Mouse (Mus musculus) heart, adult 18-20 months (tissue): ENCODE results near the gene Gm12248. TPM values are rescaled to one million over a fixed set of nuclear protein-coding genes. Genes with fewer than 3 reads are reported as not detected.
A peak's percentile ranks its signal among the peaks of the same experiment; 100 is the strongest.
"Not testable (repeated sequence)": the region's sequence is repeated elsewhere in the genome, so short reads cannot be mapped to it uniquely, and the experiment has no call there.

Experiments
- DNase-seq, 2 experiments: peaks; one replicate each; pipeline ENCODE4 v3.0.0; 2021 to 2022; ENCODE audit warnings: mixed read lengths in 1 of 2
- total RNA-seq, 2 experiments: library from RNA; stranded (reverse); gene quantifications; 2 replicates each; pipeline ENCODE4 v1.2.3; 2021

Gm12248 gene
- total RNA-seq, 2 experiments from 2014 or later = not detected

DNA sequence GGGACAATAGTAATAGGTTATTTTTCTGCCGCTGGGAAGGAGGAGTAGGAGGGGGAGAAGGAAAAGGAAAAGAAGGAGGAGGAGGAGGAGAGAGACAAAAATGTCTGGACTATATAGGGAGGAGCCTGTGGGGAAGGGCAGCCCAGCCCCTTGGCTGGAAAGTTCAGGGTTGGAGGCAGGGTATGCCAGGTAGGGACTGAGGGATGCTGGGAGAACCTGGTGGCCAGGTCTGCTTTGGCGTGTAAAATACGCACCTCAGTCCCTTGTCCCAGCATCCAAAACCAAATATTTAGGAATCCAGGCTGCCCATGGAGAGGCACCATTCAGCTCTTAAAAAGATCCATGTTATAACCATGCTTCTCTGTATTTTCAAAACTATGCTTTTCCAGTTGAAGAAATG is 9.2 kb upstream of the Gm12248 start:
- DNase-seq = no peak

- no peak for DNase-seq
Measured at GRCm38 (mm10) chr11:58101194-58101720, 8.3 kb upstream of the Gm12248 start.

GRCm38 (mm10) chr11:58100006-58100405 is 7.1 kb upstream of the Gm12248 start:
- no peak for DNase-seq

GRCm38 (mm10) chr11:58098366-58098720 is 5.4 kb upstream of the Gm12248 start:
- DNase-seq = not testable (repeated sequence)

DNA sequence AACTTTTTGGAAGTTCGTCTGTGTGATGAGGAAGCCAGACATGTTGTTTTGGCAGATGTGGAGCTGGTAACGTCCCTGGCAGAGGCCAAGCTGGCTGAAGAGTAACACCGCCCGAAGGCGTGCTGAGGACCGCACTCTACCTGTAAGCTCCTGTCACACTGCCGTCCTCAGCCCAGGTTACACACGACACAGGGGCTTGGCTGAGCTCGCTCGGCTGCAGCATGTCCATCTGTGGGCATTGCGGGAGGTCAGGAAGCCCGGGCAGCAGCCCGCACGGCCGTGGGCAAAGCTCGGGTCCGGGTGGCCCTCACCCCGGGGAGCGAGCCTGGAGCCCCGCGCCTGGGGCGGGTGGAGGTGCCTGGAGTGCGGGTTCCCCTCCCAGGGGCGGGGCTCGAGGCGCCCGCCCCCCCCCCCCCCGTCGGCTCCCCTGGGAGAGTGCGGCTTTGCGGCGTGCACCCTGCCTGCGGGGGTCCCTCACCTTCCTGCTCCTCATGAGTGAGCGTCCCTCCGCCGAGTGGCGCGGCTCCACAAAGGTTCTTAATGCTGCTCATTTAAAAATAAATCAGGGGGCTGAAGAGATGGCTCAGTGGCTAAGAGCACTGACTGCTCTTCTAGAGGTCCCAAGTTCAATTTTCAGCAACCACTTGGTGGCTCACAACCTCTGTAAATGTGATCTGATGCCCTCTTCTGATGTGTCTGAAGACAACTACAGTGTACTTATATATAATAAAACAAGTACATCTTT is 4.9 kb upstream of the Gm12248 start:
- peak; percentile 23 to 41 for DNase-seq

GRCm38 (mm10) chr11:58096821-58097620 is 4.1 kb upstream of the Gm12248 start:
- DNase-seq = peak in 1 of 2 experiments; percentile 13

DNA sequence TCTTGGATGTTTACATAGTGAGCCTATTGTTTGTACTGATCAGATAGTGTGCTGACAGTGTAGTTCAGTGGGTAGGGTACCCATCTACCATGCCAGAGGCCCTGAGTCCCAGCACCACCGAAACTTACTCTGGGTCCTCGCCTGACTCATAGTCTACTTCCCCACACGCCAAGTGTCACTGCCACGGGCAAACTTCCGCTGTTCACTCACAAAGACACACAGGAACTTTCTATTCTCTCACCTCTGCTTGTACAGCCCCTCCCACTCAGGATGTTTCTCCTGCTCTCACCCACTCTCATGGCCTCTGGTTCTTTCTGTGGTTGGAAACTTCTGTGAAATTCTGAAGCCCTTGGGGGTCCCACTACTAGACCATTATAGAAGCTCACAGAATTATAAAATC is 3.2 kb upstream of the Gm12248 start:
- no peak for DNase-seq

DNA sequence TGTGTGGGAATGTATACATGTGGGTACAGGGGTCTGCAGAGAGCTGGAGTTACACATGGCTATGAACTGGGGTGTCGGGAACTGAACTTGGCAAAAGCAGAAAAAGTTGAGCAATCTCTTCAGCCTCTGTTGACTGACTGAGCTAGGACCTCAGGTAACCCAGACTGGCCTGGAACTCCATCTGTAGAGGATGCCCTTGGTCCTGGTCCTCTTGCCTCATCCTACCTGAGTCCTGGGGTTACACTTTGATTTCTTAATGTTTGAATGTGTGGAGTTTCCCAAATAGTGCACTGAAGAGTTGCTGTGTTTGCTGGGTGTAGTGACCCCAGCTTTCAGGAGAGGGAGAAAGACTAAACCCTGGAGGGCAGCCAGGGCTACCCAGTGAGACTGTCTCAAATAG is 2.6 kb upstream of the Gm12248 start:
- no peak for DNase-seq

GRCm38 (mm10) chr11:58094766-58095165 is 1.8 kb upstream of the Gm12248 start:
- DNase-seq = no peak

- DNase-seq = peak in 1 of 2 experiments; percentile 19
Measured at GRCm38 (mm10) chr11:58092541-58092940, 393 bp downstream of the Gm12248 start.

GRCm38 (mm10) chr11:58081716-58082115 is 11.2 kb downstream of the Gm12248 start:
- no peak for DNase-seq

DNA sequence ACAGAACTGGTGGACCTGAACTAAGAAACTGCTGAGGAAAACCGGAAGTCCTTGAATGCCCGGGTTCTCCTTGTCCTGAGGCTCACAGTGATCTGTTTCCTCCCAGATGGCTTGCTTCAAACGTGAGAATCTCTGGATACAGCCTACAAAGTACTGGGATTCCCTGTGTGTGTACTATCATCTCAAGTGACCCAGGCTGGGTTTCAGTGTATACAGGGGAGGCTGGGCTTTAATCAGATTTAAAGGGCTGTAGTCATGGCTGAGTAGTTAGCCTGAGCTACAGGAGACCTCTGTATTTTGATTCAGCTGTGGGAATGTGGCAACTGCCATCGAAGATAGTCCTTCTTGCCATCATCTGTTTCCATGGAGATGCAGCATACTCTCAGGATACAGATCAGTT is 15.7 kb downstream of the Gm12248 start:
- no peak for DNase-seq

GRCm38 (mm10) chr11:58072978-58073377 is 20.0 kb downstream of the Gm12248 start:
- DNase-seq = no peak

DNA sequence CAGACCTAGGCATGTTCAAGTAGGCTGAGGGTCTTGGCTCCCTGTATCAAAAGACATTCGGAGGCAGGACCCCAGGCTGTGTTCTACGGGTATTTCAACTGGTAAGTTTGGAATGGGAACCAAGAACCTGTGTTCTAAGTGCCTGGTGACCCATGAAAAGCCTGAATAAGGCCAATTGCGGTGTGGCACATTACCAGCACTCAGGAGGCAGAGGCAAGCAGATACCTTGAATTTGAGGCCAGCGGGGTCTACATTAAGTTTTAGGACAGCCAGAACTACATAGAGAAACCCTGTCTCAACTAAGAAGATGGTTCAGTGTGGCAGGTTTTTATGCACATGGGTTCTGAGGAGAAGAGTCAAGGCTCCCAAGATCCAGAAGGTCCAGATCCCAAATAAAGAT is 27.9 kb downstream of the Gm12248 start:
- DNase-seq = no peak

- no peak for DNase-seq
Measured at GRCm38 (mm10) chr11:58062586-58062985, 30.3 kb downstream of the Gm12248 start.

GRCm38 (mm10) chr11:58061218-58061617 is 31.7 kb downstream of the Gm12248 start:
- not testable (repeated sequence) for DNase-seq

GRCm38 (mm10) chr11:58059752-58060151 is 33.2 kb downstream of the Gm12248 start:
- not testable (repeated sequence) for DNase-seq

DNA sequence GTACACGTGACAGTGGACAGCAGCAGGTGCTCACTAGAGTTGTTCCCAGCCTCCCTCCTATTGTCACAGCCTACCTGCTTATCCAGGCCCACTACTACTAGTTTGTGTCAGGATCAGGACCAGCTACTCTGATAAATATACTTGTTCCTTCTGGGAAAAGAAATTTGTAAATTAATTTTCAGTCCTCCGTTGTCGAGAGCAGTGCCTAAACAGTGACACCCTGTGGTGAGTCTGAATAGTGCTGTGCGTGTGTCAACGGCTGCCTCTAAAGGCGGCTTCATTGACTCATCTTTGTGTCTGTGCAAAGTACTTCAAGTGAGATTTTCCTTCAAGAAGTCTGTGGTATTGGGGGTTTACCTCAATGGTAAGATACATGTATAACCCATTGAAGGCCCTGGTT is 35.5 kb downstream of the Gm12248 start:
- peak; percentile 30 to 67 for DNase-seq

DNA sequence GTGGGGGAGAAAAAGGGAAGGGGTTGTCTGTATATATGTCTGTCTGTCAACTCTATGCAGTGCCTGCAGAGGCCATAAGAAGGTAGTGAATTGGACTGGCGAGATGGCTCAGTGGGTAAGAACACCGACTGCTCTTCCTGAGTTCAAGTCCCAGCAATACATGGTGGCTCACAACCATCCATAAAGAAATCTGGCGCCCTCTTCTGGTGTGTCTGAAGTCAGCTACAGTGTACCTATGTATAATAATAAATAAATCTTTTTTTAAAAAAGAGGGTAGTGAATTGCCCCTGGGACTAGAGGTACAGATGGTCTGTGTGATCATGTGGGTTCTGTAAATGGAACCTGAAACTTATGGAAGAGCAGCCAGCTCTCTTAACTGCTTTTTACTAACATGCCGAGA is 46.5 kb downstream of the Gm12248 start:
- DNase-seq = peak in 1 of 2 experiments; percentile 32

DNA sequence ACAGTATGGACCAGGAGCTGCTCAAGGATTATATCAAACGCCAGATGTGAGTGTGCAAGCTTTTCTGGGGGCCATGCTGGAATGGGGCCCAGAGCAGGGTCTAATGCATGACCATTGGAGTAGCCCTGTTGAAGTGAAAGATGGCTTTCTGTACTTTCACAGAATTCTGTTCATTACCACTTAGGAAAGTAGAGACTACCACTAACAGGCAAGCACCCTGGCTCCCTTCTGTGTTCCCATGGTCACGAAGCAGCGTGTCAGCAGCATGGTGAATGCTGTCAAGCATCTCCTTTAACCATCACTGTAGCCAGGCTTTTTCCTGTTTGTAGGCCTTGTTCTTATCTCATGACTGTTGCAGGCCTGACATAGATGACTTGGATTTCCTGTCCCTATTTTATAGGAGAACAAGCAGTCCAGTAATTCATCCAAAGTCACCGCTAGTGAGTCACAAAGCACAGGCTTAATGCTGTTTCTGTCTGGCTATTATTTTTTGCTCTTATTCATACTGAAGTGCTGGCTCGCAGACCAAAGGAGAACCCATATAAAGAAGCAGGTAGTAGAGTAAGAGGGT is 50.0 kb downstream of the Gm12248 start:
- DNase-seq = no peak

GRCm38 (mm10) chr11:58039027-58039426 is 53.9 kb downstream of the Gm12248 start:
- peak; percentile 25 to 33 for DNase-seq

DNA sequence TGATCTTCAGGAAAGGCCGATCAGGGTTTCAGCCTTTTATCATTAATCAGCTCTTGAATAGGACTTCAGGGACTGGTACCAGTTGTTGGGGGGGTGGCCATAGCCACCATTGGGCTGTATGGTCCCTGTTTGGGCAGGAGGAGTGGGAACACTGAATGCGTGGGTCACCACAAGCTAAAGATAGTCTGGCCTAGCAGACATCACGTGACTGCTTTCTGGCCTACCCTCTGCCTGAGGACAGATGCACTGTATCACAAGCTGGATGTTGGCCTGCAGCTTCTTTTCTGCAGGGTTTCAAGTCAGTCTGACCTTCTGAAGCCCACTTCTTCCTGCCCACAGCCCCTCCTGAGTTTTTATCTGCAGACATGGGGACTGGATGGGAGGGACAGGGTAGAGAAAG is 59.3 kb downstream of the Gm12248 start:
- peak; percentile 68 to 69 for DNase-seq

GRCm38 (mm10) chr11:58031176-58031575 is 61.8 kb downstream of the Gm12248 start:
- DNase-seq = no peak
